Mouse (Mus musculus) bone marrow macrophage, adult 2 months (primary cell): ENCODE results near the gene Steap3.

ENCODE experiments used
- CTCF ChIP-seq: IDR thresholded peaks from 2 replicates; pipeline ENCODE4 v1.5.1; 2012; ENCODE audit warnings: low read depth, mild to moderate bottlenecking, low read length, moderate library complexity
- POLR2A ChIP-seq: IDR thresholded peaks from 2 replicates; pipeline ENCODE4 v1.6.1; 2012; ENCODE audit warnings: mild to moderate bottlenecking, low read depth, low read length, borderline replicate concordance

DNA sequence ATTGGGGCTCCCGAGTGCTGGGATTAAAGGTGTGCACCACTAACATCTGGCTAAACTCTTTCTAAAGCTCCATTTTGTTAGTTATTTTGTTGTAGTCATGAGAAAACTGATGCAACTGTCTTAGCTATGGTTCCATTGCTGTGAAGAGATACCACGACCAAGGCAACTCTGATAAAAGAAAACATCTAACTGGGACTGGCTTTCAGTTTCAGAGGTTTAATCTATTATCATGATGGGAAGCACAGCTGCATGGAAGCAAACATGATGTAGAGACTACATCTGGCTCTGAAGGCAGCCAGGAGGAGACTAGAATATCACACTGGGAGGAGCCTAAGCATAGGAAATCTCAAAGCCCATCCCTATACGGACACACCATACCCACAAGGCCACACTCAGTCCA lies 19.2 kb upstream of the Steap3 start:
- TF ChIP-seq POLR2A (no peak), CTCF (no peak)
